Mouse (Mus musculus): Measurements from ENCODE around the gene Adgrv1.

- TF ChIP-seq POLR2A (IDR thresholded peaks at IDR 0.05; ENCODE audit: low read depth, low read length) (no peak), CTCF (IDR thresholded peaks at IDR 0.05; ENCODE audit: borderline replicate concordance, insufficient read depth, low read length) (no peak)
Measured at GRCm38 (mm10) chr13:81369564-81369963, 263.4 kb downstream of the Adgrv1 start.

All from embryonic fibroblast, embryonic 13.5 days (primary cell).